Mouse (Mus musculus) megakaryocyte, embryonic 14.5 days (primary cell): ENCODE results near the gene Snx5.

Experiments used
- FLI1 ChIP-seq: IDR thresholded peaks from 2 replicates; pipeline ENCODE4 v1.6.1; 2012; ENCODE audit warnings: low read length, inconsistent platforms, mixed read lengths
- GATA1 ChIP-seq: IDR thresholded peaks from 3 replicates; pipeline ENCODE4 v1.6.1; 2012; ENCODE audit warnings: mixed read lengths, low read length, inconsistent platforms, borderline replicate concordance

DNA sequence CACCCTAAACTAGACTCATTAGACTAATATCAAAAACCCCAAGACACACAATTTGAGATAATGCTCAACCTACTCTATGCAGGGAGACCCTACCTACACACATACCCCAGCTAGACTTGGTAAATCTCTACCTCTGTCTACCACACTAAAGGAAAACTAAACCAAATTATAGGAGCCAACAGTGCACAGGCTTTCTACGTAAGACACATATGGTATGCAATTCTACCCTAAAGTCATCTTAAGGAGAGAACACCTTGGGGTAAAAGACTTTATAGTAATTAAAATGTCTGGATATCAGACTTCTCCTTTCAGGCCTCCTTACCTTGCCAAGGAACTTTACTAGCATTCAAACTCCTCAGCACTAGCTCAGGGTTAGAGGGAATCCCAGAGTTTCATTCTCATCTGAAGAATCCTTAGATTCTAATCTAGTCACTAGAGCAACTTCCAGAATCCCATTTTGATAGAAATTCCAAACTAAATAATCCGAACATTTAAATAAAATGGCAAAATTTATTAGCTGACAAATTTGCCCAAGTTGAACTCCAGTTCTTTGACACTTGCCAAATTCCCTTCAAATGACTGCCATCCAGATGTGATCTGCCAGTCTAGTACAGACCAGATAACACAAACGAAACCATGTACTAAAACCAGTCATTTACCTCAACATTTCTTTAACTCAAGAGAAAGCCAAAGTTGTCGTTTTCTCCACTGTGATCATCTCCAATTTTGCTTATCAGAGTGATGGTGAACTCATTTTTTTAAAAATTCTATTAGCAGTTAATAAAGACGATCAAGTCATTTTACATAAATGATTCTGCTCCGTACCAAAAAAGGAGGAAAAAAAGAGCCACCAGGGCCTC, 2.0 kb downstream of the Snx5 start:
- TF ChIP-seq GATA1 (no peak), FLI1 (no peak)
